In genomic region chr11:79615871-79616270, GRCm38 (mm10) we compare ENCODE assay signal across 22 mouse cellular contexts. TPM values are rescaled to one million over a fixed set of nuclear protein-coding genes. Genes with fewer than 3 reads are reported as not detected.
DNase-seq lines count a peak whose midpoint lies in the region; ATAC-seq and TF ChIP-seq lines count a peak whose summit lies in the region.
"Had no signal": no experiment of that assay in that cellular context is flagged by ENCODE, and none has a peak within 500 bp of the region (broad histone marks: within the 10 kb centered on the region; RNA-seq: fewer than 3 reads in every experiment).

No protein-coding gene starts in this region.

- H3K27ac ChIP-seq in forebrain, embryonic 13.5 days: 0 out of 2 replicates have a peak overlapping the region, but pooled peaks have one; percentile 6
- no peak overlapping the region for H3K27ac ChIP-seq in forebrain, embryonic 14.5 days (ENCODE audit: low read depth, low read length)
- peak overlapping the region; percentile 47 for H3K27ac ChIP-seq in left cerebral cortex, adult 2 months
- H3K27ac ChIP-seq: limb, embryonic 12.5 days; liver, embryonic 12.5 days had no signal

- H3K4me2 ChIP-seq in forebrain, embryonic 13.5 days: no peak overlapping the region
- no peak overlapping the region for H3K4me2 ChIP-seq in forebrain, embryonic 14.5 days (ENCODE audit: low read length)
- H3K4me2 ChIP-seq: limb, embryonic 12.5 days; liver, embryonic 12.5 days had no signal

- H3K9ac ChIP-seq in forebrain, embryonic 13.5 days: no peak overlapping the region
- H3K9ac ChIP-seq in forebrain, embryonic 14.5 days (ENCODE audit: low read length): no peak overlapping the region
- H3K9ac ChIP-seq: limb, embryonic 12.5 days; liver, embryonic 12.5 days had no signal

- no peak for ATAC-seq in forebrain, embryonic 13.5 days
- ATAC-seq in forebrain, embryonic 14.5 days: no peak
- ATAC-seq: CD4-positive, CD25-positive, alpha-beta regulatory T cell, adult 4 months; inflammation-experienced regulatory T-cells, adult 6 months; liver, embryonic 12.5 days had no signal

- H3K36me3 ChIP-seq in forebrain, embryonic 13.5 days (ENCODE audit: poor library complexity, severe bottlenecking): peaks cover 8% of the 10 kb centered on the region
- H3K36me3 ChIP-seq in forebrain, embryonic 14.5 days (ENCODE audit: control insufficient read depth, insufficient read depth, low read length): peaks cover 5% of the 10 kb centered on the region; the same call in 1 of the 2 replicates
- H3K36me3 ChIP-seq: limb, embryonic 12.5 days; liver, embryonic 12.5 days had no signal

- 73% methylated on average over 5 of the region's 5 CpGs for WGBS in forebrain, embryonic 13.5 days
- WGBS in forebrain, embryonic 14.5 days: 65% methylated on average over 5 of the region's 5 CpGs

- intact Hi-C loops in left cerebral cortex, adult 2 months (cut with DNase I): no loop called here
- intact Hi-C loops in left cerebral cortex, postnatal 10 days (cut with DNase I): no loop called here

- H3K4me3 ChIP-seq in forebrain, embryonic 13.5 days: no peak overlapping the region
- no peak overlapping the region for H3K4me3 ChIP-seq in forebrain, embryonic 14.5 days (ENCODE audit: low read depth, low read length)
- no peak overlapping the region for H3K4me3 ChIP-seq in left cerebral cortex, adult 2 months
- H3K4me3 ChIP-seq: limb, embryonic 12.5 days; liver, embryonic 12.5 days; myocyte had no signal

- H3K4me1 ChIP-seq in forebrain, embryonic 13.5 days: peaks cover 30% of the 10 kb centered on the region
- H3K4me1 ChIP-seq in forebrain, embryonic 14.5 days (ENCODE audit: control insufficient read depth, insufficient read depth, low read length): peaks cover 19% of the 10 kb centered on the region

- no peak for DNase-seq in forebrain, embryonic 14.5 days (ENCODE audit: low spot score)
- no peak for DNase-seq in left cerebral cortex, adult 2 months (ENCODE audit: extremely low spot score in 1 of 2, low spot score in 2 of 2)
- no peak for DNase-seq in left cerebral cortex, postnatal 10 days (ENCODE audit: extremely low spot score in 1 of 2, low spot score in 2 of 2)
- DNase-seq in thymus, postnatal 0 days (ENCODE audit: low spot score): peak; percentile 29
- no peak for DNase-seq in thymus, postnatal 10 days (ENCODE audit: low spot score in 2 of 2)
- peak; percentile 32 for DNase-seq in naive thymus-derived CD4-positive, alpha-beta T cell, adult 2 months (ENCODE audit: low read depth)
- no peak for DNase-seq in urinary bladder, adult 2 months (ENCODE audit: low spot score)
- DNase-seq: adrenal gland, postnatal 14 days; cerebellum, adult 11 months; cerebellum, postnatal 25 days; heart, adult 18-20 months; heart, postnatal 4 days; kidney, postnatal 14 days; lung, adult 2 months; lung, postnatal 36 days; right cerebral cortex, postnatal 4 days had no signal

- no peak for TF ChIP-seq CTCF in left cerebral cortex, adult 2 months (IDR thresholded peaks at IDR 0.05)

- no peaks in the 10 kb centered on the region for H3K27me3 ChIP-seq in forebrain, embryonic 13.5 days
- no peaks in the 10 kb centered on the region for H3K27me3 ChIP-seq in forebrain, embryonic 14.5 days (replicated peaks; ENCODE audit: control insufficient read depth, insufficient read depth, low read length)
- H3K27me3 ChIP-seq: limb, embryonic 12.5 days had no signal

- no peaks in the 10 kb centered on the region for H3K9me3 ChIP-seq in forebrain, embryonic 13.5 days (replicated peaks)
- no peaks in the 10 kb centered on the region for H3K9me3 ChIP-seq in forebrain, embryonic 14.5 days (replicated peaks; ENCODE audit: control insufficient read depth, low read length)
- H3K9me3 ChIP-seq: limb, embryonic 12.5 days; liver, embryonic 12.5 days had no signal

RNA-seq across cellular contexts. Expression of gene Rab11fip4, which starts 24.9 kb away (rescaled TPM):
- 16.2 and 19.2 TPM in 2 replicates for polyA plus RNA-seq in forebrain, embryonic 13.5 days (2015; fragmentation: Nextera tagmentation; extraction: Ambion mirVana)
- 13.2 and 16.6 TPM in 2 replicates for polyA plus RNA-seq in forebrain, embryonic 14.5 days (2014; fragmentation: Nextera tagmentation; extraction: Ambion mirVana)
- total RNA-seq in left cerebral cortex, adult 2 months (2021): 100 to 1,000 TPM; 246 to 249 TPM
- total RNA-seq in left cerebral cortex, postnatal 10 days (2021): 100 to 1,000 TPM; 173 to 174 TPM
- polyA plus RNA-seq in thymus, postnatal 0 days (2015; fragmentation: Nextera tagmentation; extraction: Ambion mirVana): 8.4 and 8.6 TPM in 2 replicates
- 0.74 and 0.81 TPM in 2 replicates for polyA plus RNA-seq in urinary bladder, adult 2 months (2012; rRNA removed)

Comparison
In these comparisons a context has a peak if more than half of its experiments do, and no peak if none do; other contexts are left out.
1. DNase-seq: peak in thymus, postnatal 0 days (single experiment) and naive thymus-derived CD4-positive, alpha-beta T cell, adult 2 months (single experiment); none in forebrain, embryonic 14.5 days (single experiment), left cerebral cortex, adult 2 months (0 of 2), left cerebral cortex, postnatal 10 days (0 of 2), thymus, postnatal 10 days (0 of 2) and urinary bladder, adult 2 months (single experiment).